Mouse (Mus musculus) forebrain, embryonic 10.5 days (tissue): ENCODE measurements around the gene Phox2a. TPM values are rescaled to one million over a fixed set of nuclear protein-coding genes. Genes with fewer than 3 reads are reported as not detected.

Experiments used
- DNase-seq: peaks from one replicate; pipeline ENCODE4 v3.0.0-alpha.2; 2017; ENCODE audit warnings: low spot score; ENCODE audit errors: extremely low spot score
- H3K27ac ChIP-seq: fragments of 300-500 bp; sonication (generic); 2 replicates; pipeline ENCODE4 v1.5.1; 2016; ENCODE audit warnings: mild to moderate bottlenecking
- H3K27me3 ChIP-seq: fragments of 300-500 bp; sonication (generic); 2 replicates; pipeline ENCODE4 v1.6.1; 2016; ENCODE audit warnings: mild to moderate bottlenecking; ENCODE audit not compliant: poor library complexity, severe bottlenecking
- H3K36me3 ChIP-seq: fragments of 300-500 bp; sonication (generic); replicated peaks from 2 replicates; pipeline ENCODE4 v1.6.1; 2016; ENCODE audit warnings: mild to moderate bottlenecking, moderate library complexity
- H3K4me1 ChIP-seq: fragments of 300-500 bp; sonication (generic); 2 replicates; pipeline ENCODE4 v1.6.1; 2016
- H3K4me3 ChIP-seq: fragments of 300-500 bp; sonication (generic); 2 replicates; pipeline ENCODE4 v1.5.1; 2016; ENCODE audit warnings: mild to moderate bottlenecking, moderate library complexity
- H3K9me3 ChIP-seq: fragments of 300-500 bp; sonication (generic); 2 replicates; pipeline ENCODE4 v1.6.1; 2016; ENCODE audit warnings: mild to moderate bottlenecking, moderate library complexity
- WGBS: fragments of 180-500 bp; shearing (Covaris S2); methylation state at CpG from one replicate; pipeline ENCODE4 v1.1.7; 2016; 5-methylcytosine and 5-hydroxymethylcytosine counted together
- polyA plus RNA-seq: library from polyadenylated mRNA; unstranded; fragments of >200 nt; fragmentation: Nextera tagmentation; extraction: Ambion mirVana; gene quantifications from 2 replicates; pipeline ENCODE4 v1.2.1, GENCODE M21; 2016

Phox2a gene
- polyA plus RNA-seq, 1 experiment from 2014 or later, result not detected

DNA sequence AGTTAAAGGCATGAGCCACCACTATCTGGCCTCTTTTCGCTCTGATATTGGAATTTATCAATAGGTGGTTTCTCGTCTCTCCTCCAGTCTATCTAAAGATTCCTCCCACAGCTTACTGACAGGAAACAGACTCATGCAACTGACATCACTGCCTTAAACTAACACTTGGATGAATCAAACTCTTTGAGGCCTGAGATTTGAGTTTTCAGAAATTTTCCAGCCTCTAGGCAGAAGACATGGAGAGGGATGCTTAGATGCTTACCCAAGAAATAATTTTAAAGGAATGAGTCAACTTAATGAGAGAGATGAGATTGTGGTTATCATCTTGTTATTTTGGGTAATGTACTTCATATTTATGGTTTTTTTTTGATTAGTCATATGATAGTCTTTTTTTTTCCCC is 35.7 kb downstream of the Phox2a start:
- 88% methylated on average over 2 of the region's 2 CpGs for WGBS
- Histone ChIP-seq H3K27me3 (no peaks in the 10 kb centered on the region), H3K4me3 (no peak overlapping the region), H3K9me3 (no peaks in the 10 kb centered on the region), H3K36me3 (no peaks in the 10 kb centered on the region), H3K4me1 (no peaks in the 10 kb centered on the region), H3K27ac (no peak overlapping the region)
- DNase-seq, result no peak

DNA sequence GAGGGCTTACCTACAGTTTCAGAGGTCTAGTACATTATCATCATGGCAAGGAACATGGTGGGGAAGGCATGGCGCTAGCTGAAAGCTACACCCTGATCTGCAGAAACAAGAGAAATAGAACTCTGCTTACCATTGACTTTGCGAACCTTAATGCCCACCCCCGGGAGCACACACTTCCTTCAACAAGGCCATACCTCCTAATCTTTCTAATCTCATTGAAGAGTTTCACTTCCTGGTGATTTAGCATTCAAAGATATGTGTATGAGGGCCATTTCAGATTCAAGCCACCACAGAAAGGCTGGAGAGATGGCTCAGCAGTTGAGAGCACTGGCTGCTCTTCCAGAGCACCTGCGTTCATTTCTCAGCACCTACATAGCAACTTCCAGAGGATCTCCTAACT is 39.0 kb downstream of the Phox2a start, which contains the start of gene Folr2:
Gene Folr2, minus strand, starts transcription at position 101 of the 400 bp plus-strand sequence.
- no peak within 1 kb of the TSS for H3K27ac ChIP-seq
- DNase-seq, result no peak
- no peaks in the 10 kb centered on the region for H3K9me3 ChIP-seq
- H3K4me3 ChIP-seq, result no peak within 1 kb of the TSS
- H3K4me1 ChIP-seq, result no peaks in the 10 kb centered on the region
- no peaks in the 10 kb centered on the region for H3K36me3 ChIP-seq
- 91% methylated on average over 4 of the region's 4 CpGs for WGBS
- H3K27me3 ChIP-seq, result no peaks in the 10 kb centered on the region

DNA sequence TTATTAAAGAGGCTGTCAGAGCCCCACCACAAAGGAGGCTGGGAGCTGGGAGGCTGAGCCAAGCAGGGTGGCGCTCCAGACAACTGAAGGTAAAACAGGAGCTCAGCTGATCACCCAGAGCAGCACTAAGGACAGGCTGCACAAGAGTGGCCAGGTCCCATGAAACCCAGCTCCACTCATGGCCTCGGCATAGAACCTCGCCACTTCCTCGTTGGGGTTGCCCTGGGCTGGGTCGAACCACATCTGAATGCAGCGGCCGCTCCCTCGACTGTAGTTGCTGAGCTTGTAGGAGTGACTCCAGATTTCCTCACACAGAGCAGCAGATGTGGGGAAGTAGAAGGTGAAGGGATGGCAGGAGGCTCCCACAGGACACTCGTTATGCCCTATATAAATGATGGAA is 40.2 kb downstream of the Phox2a start:
- no peaks in the 10 kb centered on the region for H3K4me1 ChIP-seq
- H3K27me3 ChIP-seq, result no peaks in the 10 kb centered on the region
- H3K9me3 ChIP-seq, result no peaks in the 10 kb centered on the region
- 87% methylated on average over 9 of the region's 9 CpGs for WGBS
- DNase-seq, result no peak
- no peak overlapping the region for H3K4me3 ChIP-seq
- H3K36me3 ChIP-seq, result no peaks in the 10 kb centered on the region
- H3K27ac ChIP-seq, result no peak overlapping the region

DNA sequence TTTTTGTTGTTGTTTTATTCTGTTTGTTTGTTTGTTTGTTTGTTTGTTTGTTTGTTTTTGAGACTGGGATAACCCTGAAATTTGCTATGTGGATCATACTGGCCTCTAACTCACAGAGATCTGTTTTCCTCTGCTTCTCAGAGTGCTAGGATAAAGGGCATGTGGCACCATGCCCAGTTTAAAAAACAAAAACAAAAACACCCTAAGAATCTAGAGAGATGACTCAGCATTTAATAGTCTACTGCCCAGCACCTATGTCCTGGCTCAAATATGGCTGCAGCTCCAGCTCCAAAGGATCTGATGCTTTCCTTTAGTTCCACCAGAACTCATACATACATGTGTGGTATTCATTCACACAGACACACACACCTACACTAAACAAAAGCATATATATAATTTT is 42.9 kb downstream of the Phox2a start:
- Histone ChIP-seq H3K9me3 (no peaks in the 10 kb centered on the region), H3K4me1 (no peaks in the 10 kb centered on the region), H3K36me3 (no peaks in the 10 kb centered on the region), H3K27me3 (no peaks in the 10 kb centered on the region), H3K27ac (no peak overlapping the region), H3K4me3 (no peak overlapping the region)
- DNase-seq, result no peak

DNA sequence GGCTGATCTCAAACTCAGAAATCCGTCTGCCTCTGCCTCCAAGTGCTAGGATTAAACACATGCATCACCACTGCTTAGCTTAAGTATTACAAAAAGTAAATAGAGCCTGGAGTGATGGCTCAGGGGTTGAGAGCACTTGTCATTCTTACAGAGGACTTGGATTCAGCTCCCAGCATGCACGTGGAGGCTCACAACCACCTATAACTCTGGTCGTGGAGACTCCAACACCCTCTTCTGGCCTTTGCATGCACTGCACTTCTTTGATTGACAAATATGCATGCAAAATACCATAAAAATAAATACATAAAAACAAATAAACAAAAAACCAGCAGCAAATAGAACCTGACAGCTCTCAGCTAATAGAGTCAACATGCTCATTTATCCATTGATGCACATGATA is 44.2 kb downstream of the Phox2a start:
- WGBS, result 67% methylated on average over 3 of the region's 3 CpGs
- Histone ChIP-seq H3K9me3 (no peaks in the 10 kb centered on the region), H3K27ac (no peak overlapping the region)

DNA sequence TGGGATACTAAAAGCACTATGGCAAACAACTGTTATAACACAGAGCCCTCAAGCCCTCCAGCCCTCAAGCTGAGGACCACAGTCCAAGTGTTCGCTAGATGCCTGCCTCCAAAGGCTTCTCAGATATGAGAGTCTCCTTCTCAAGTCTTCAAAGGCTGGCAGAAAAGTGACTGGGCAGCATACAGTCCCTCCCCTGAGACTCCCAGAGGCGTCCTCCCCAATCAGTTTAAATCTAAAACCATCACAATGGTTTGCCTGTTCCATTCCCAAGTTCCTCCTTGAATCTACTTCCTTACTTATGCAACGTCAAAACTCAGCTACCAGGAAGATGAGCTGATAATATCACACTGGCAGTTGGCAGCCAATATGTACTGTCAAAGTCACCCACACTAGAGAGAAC is 45.3 kb downstream of the Phox2a start, which contains the start of gene Anapc15:
Gene Anapc15, plus strand, starts transcription at position 301 of the 400 bp plus-strand sequence.
- 83% methylated on average over 3 of the region's 3 CpGs for WGBS
- no peaks in the 10 kb centered on the region for H3K9me3 ChIP-seq

More for the DNA sequence above, 44.2 kb downstream of the Phox2a start:
- no peaks in the 10 kb centered on the region for H3K36me3 ChIP-seq
- H3K27me3 ChIP-seq, result no peaks in the 10 kb centered on the region
- peaks cover 9% of the 10 kb centered on the region; the same call in 1 of the 2 replicates for H3K4me1 ChIP-seq
- H3K4me3 ChIP-seq, result no peak overlapping the region
- no peak for DNase-seq

DNA sequence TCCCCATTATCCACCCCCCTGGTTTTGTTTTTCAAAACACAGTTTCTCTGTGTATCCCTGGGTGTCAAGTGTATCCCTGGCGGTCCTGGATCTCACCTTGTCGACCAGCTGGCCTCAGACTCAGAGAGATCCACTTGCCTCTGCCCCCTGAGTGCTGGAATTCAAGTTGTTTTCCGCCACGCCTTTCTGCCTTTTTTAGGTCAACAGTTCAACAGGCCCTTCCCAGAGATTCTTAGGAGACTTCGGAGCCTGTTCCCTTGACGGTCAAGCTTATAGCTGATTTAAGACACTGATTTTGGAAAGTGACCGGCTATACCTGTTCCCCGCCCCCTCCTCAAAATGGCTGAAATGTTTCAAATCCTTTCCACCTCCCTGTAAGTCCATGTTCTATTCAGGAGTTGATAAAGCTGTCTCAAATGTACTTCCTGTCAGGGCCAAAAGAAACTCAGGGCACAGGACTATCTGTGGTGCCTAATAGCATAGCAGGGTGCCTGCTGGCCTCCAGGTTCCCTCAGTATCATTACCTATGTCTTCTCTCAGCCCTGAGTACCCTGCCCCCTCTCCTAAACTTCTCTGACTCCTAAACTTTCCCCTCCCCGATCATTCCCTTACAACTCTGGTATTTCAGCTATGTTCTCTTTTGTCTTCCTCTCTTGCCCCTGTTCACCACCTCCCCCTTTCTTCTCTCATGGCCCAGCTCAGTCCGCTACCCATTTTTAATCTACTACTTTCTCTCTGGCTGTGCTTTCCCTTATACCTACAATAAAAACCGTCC is 48.6 kb downstream of the Phox2a start:
- H3K9me3 ChIP-seq, result no peaks in the 10 kb centered on the region
- H3K27ac ChIP-seq, result peak overlapping the region; percentile 60; the same call in 1 of the 2 replicates
- H3K27me3 ChIP-seq, result no peaks in the 10 kb centered on the region
- no peak overlapping the region for H3K4me3 ChIP-seq
- 83% methylated on average over 11 of the region's 11 CpGs for WGBS
- no peaks in the 10 kb centered on the region for H3K36me3 ChIP-seq
- H3K4me1 ChIP-seq, result peaks cover 26% of the 10 kb centered on the region
- no peak for DNase-seq

More for the DNA sequence above, 45.3 kb downstream of the Phox2a start, which contains the start of gene Anapc15:
- H3K36me3 ChIP-seq, result no peaks in the 10 kb centered on the region
- H3K27me3 ChIP-seq, result no peaks in the 10 kb centered on the region
- no peak within 1 kb of the TSS for H3K4me3 ChIP-seq
- H3K27ac ChIP-seq, result no peak within 1 kb of the TSS
- peaks cover 15% of the 10 kb centered on the region for H3K4me1 ChIP-seq
- DNase-seq, result no peak

DNA sequence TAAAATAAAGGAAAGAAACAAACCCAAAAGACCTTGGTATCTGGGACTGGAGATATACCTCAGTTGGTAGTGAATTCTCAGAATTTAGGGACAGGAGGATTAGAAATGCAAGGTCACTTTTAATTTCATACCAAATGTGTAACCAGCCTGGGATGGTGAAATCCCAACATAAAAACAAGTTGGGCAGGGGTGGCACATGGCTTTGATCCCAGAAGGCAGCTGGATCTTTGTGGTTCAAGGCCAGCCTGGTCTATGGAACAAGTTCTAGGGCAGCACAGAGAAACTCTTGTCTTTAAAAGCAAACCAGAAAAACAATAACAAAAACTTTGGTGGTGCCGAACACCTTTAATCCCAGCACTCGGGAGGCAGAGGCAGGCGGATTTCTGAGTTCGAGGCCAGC is 49.4 kb downstream of the Phox2a start:
- Histone ChIP-seq H3K27me3 (no peaks in the 10 kb centered on the region), H3K4me3 (no peak overlapping the region), H3K9me3 (no peaks in the 10 kb centered on the region), H3K36me3 (no peaks in the 10 kb centered on the region), H3K4me1 (peaks cover 26% of the 10 kb centered on the region), H3K27ac (no peak overlapping the region)
- 99% methylated on average over 4 of the region's 4 CpGs for WGBS
- no peak for DNase-seq

DNA sequence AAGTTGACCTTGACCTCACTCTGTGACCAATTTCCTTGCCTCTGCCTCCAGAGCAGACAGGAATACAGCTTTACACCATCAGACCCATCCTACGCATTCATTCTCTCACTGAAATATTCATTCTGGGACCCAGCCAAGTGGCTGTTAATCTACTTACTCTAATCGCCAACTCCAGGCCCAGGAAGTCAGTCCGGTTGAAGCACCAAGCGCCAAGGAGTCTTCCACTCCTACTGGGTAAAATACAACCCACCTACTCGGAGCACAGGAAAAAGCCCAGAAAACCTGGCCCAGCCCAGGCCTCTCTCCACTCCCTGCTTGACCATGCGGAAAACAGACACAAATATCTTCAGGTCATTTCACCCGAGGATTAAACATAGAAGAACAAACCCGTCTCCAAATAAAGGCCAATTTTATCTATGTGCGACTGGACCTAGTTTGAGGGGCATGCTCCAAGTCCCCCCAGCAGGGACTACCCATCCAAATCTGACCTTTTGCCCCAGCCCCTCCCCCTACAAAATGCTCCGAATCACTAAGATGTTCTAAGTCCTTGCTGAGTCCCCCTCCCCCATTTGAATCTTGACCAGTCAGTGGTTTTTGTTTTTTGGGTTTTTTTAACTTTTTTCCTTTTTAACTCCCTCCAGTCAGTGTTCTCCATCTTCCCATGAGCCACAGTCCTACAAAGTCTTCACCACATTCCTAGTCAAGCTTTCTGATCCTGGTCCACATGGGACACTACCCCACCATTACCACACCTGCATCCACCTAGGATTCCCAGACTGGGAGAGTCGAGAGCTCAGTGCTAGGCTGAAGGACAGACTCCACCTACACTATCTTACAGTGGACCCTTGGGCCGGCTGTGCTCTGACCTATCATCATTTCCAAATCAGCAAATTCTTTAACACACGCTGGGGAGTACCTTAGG is 50.4 kb downstream of the Phox2a start:
- peak overlapping the region; percentile 77 for H3K27ac ChIP-seq
- 51% methylated on average over 13 of the region's 13 CpGs for WGBS
- no peaks in the 10 kb centered on the region for H3K27me3 ChIP-seq
- H3K4me1 ChIP-seq, result peaks cover 26% of the 10 kb centered on the region
- H3K9me3 ChIP-seq, result no peaks in the 10 kb centered on the region
- H3K36me3 ChIP-seq, result no peaks in the 10 kb centered on the region
- DNase-seq, result no peak
- H3K4me3 ChIP-seq, result peak overlapping the region; percentile 8; the same call in 1 of the 2 replicates

DNA sequence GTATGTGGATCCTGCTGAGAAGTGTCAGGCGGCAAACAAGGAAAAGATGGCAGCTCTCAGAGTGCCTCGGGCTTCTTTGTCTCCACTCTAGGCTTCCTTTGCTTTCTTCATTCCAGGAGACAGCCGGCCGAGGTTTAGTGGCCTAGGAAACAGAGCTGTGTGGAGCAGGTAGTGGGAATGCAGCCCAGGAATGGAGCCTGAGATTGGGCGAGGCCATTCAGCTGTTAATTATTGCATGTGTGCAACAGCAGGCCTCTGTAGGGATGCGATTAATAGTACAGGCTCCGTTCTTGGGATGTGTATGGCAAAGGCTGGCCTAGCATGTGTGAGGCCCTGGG is 51.0 kb downstream of the Phox2a start:
- H3K4me1 ChIP-seq, result peaks cover 26% of the 10 kb centered on the region
- H3K4me3 ChIP-seq, result no peak overlapping the region
- DNase-seq, result peak; percentile 48
- no peaks in the 10 kb centered on the region for H3K27me3 ChIP-seq
- 51% methylated on average over 7 of the region's 7 CpGs for WGBS
- no peaks in the 10 kb centered on the region for H3K36me3 ChIP-seq
- H3K9me3 ChIP-seq, result no peaks in the 10 kb centered on the region
- peak overlapping the region; percentile 77 for H3K27ac ChIP-seq

DNA sequence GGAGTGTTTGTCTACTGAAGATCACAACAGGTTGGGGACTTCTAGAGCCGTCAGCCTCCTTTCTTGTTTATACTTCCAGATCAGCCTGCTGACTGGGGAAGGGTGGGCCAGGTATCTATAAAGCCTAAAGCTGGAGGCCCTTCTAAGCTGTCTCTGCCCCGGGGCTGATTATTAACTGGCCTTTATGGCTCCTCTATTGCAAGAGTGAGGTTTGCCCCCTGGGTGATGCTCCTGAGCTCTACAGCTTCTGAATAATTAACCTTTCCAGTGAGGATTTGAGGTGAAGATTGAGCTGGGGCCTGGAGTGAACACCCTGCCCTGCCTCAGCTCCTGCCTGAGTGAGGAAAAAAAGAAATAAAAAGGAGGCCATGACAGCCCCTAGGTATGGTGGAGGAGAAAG is 52.5 kb downstream of the Phox2a start, which contains the start of gene Folr1:
Gene Folr1, minus strand, starts transcription at position 160 of the 400 bp plus-strand sequence.
- Histone ChIP-seq H3K27me3 (no peaks in the 10 kb centered on the region), H3K4me1 (peaks cover 26% of the 10 kb centered on the region), H3K36me3 (no peaks in the 10 kb centered on the region), H3K4me3 (no peak within 1 kb of the TSS), H3K27ac (peak within 1 kb of the TSS; percentile 77), H3K9me3 (no peaks in the 10 kb centered on the region)
- DNase-seq, result no peak
- 86% methylated on average over 2 of the region's 2 CpGs for WGBS

DNA sequence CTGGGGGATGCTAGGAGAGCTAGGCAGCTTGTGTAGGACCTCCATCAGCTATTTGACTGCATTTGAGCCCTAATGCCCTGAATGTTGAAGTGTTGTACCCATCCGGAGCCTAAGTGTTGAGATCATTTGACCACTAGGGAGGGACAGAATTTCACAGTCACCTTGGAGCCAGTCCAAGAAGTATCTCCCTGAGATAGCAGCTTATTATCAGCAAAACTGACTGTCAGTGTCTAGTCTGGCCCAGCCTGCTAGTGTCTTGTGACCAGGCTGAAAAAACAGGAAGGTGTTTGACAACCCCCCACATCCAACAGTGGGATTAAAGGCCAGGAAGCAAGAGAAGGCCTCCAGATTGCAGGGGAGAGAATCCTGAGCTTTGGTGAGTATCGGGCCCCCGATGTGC is 53.2 kb downstream of the Phox2a start:
- Histone ChIP-seq H3K36me3 (no peaks in the 10 kb centered on the region), H3K9me3 (no peaks in the 10 kb centered on the region), H3K4me3 (no peak overlapping the region), H3K27ac (no peak overlapping the region), H3K27me3 (no peaks in the 10 kb centered on the region), H3K4me1 (peaks cover 26% of the 10 kb centered on the region)
- DNase-seq, result no peak
- 87% methylated on average over 3 of the region's 3 CpGs for WGBS
